Mouse (Mus musculus): ENCODE measurements around the gene Mblac1. TPM values are rescaled to one million over a fixed set of nuclear protein-coding genes. Genes with fewer than 3 reads are reported as not detected.

Gene Mblac1
- polyA plus RNA-seq, 1 experiment from 2014 or later, result 13.6 TPM

GRCm38 (mm10) chr5:138228026-138228425 is 33.9 kb downstream of the Mblac1 start:
- ATAC-seq (ENCODE audit: low FRiP score) (no peak), DNase-seq (ENCODE audit: low spot score) (no peak)
- no peak overlapping the region for H3K9ac ChIP-seq
- H3K9me3 ChIP-seq (ENCODE audit: control insufficient read depth, low read length), result no peaks in the 10 kb centered on the region
- no peaks in the 10 kb centered on the region for H3K4me1 ChIP-seq (replicated peaks; ENCODE audit: control insufficient read depth, insufficient read depth, low read length)
- H3K27ac ChIP-seq, result no peak overlapping the region
- H3K4me3 ChIP-seq (replicated peaks; ENCODE audit: low read length), result no peak overlapping the region
- H3K27me3 ChIP-seq (ENCODE audit: control insufficient read depth, insufficient read depth, low read length), result no peaks in the 10 kb centered on the region
- H3K4me2 ChIP-seq (replicated peaks), result no peak overlapping the region
- H3K36me3 ChIP-seq (replicated peaks; ENCODE audit: control insufficient read depth, insufficient read depth), result no peaks in the 10 kb centered on the region
- 51% methylated on average over 3 of the region's 3 CpGs for WGBS

- ATAC-seq (ENCODE audit: low FRiP score), result no peak
Observed at GRCm38 (mm10) chr5:138229511-138229910, 35.4 kb downstream of the Mblac1 start.

GRCm38 (mm10) chr5:138233778-138234177 is 39.7 kb downstream of the Mblac1 start:
- Histone ChIP-seq H3K9ac (no peak overlapping the region), H3K4me1 (replicated peaks; ENCODE audit: control insufficient read depth, insufficient read depth, low read length) (no peaks in the 10 kb centered on the region), H3K9me3 (ENCODE audit: control insufficient read depth, low read length) (no peaks in the 10 kb centered on the region), H3K4me3 (replicated peaks; ENCODE audit: low read length) (no peak overlapping the region), H3K4me2 (replicated peaks) (no peak overlapping the region), H3K36me3 (replicated peaks; ENCODE audit: control insufficient read depth, insufficient read depth) (no peaks in the 10 kb centered on the region), H3K27me3 (ENCODE audit: control insufficient read depth, insufficient read depth, low read length) (no peaks in the 10 kb centered on the region), H3K27ac (no peak overlapping the region)
- DNase-seq (ENCODE audit: low spot score) (no peak), ATAC-seq (ENCODE audit: low FRiP score) (no peak)
- 81% methylated on average over 2 of the region's 2 CpGs for WGBS

More at GRCm38 (mm10) chr5:138229511-138229910, 35.4 kb downstream of the Mblac1 start:
- Histone ChIP-seq H3K4me3 (replicated peaks; ENCODE audit: low read length) (no peak overlapping the region), H3K27me3 (ENCODE audit: control insufficient read depth, insufficient read depth, low read length) (no peaks in the 10 kb centered on the region), H3K9ac (no peak overlapping the region), H3K36me3 (replicated peaks; ENCODE audit: control insufficient read depth, insufficient read depth) (no peaks in the 10 kb centered on the region), H3K27ac (no peak overlapping the region), H3K9me3 (ENCODE audit: control insufficient read depth, low read length) (no peaks in the 10 kb centered on the region), H3K4me2 (replicated peaks) (no peak overlapping the region), H3K4me1 (replicated peaks; ENCODE audit: control insufficient read depth, insufficient read depth, low read length) (no peaks in the 10 kb centered on the region)
- 91% methylated on average over 3 of the region's 3 CpGs for WGBS
- no peak for DNase-seq (ENCODE audit: low spot score)

GRCm38 (mm10) chr5:138234224-138234623 is 40.1 kb downstream of the Mblac1 start:
- no peak overlapping the region for H3K9ac ChIP-seq
- no peaks in the 10 kb centered on the region for H3K4me1 ChIP-seq (replicated peaks; ENCODE audit: control insufficient read depth, insufficient read depth, low read length)
- H3K9me3 ChIP-seq (ENCODE audit: control insufficient read depth, low read length), result no peaks in the 10 kb centered on the region
- no peak overlapping the region for H3K4me2 ChIP-seq (replicated peaks)
- ATAC-seq (ENCODE audit: low FRiP score) (no peak), DNase-seq (ENCODE audit: low spot score) (no peak)
- no peak overlapping the region for H3K27ac ChIP-seq
- H3K36me3 ChIP-seq (replicated peaks; ENCODE audit: control insufficient read depth, insufficient read depth), result no peaks in the 10 kb centered on the region
- no peaks in the 10 kb centered on the region for H3K27me3 ChIP-seq (ENCODE audit: control insufficient read depth, insufficient read depth, low read length)
- no peak overlapping the region for H3K4me3 ChIP-seq (replicated peaks; ENCODE audit: low read length)

- ATAC-seq (ENCODE audit: low FRiP score) (no peak), DNase-seq (ENCODE audit: low spot score) (no peak)
- WGBS, result 43% methylated on average over 2 of the region's 2 CpGs
Observed at GRCm38 (mm10) chr5:138241511-138241910, 47.4 kb downstream of the Mblac1 start.

More at GRCm38 (mm10) chr5:138241511-138241910, 47.4 kb downstream of the Mblac1 start:
- Histone ChIP-seq H3K4me1 (replicated peaks; ENCODE audit: control insufficient read depth, insufficient read depth, low read length) (no peaks in the 10 kb centered on the region), H3K9ac (no peak overlapping the region), H3K4me2 (replicated peaks) (no peak overlapping the region), H3K9me3 (ENCODE audit: control insufficient read depth, low read length) (no peaks in the 10 kb centered on the region), H3K27me3 (ENCODE audit: control insufficient read depth, insufficient read depth, low read length) (no peaks in the 10 kb centered on the region), H3K36me3 (replicated peaks; ENCODE audit: control insufficient read depth, insufficient read depth) (no peaks in the 10 kb centered on the region), H3K4me3 (replicated peaks; ENCODE audit: low read length) (no peak overlapping the region), H3K27ac (no peak overlapping the region)

MicroRNA genes within 50 kb of the gene (microRNA counts, 519-probe panel; counts per million panel counts)
- microRNA mmu-miR-106b (6,067 counts per million, percentile 80 among the panel's probes with 10 or more counts), microRNA mmu-miR-25 (6,321 counts per million, percentile 83 among the panel's probes with 10 or more counts), microRNA mmu-miR-93 (5,760 counts per million, percentile 73 among the panel's probes with 10 or more counts)

Small RNA genes within 50 kb of the gene (microRNA-seq; reads per million reads assigned to microRNA genes)
- gene Mir106b, result 6,959 reads per million, percentile 94 among the genes with 10 or more reads in this experiment
- 366 reads per million, percentile 68 among the genes with 10 or more reads in this experiment for gene Mir25
- gene Mir93, result 6,060 reads per million, percentile 92 among the genes with 10 or more reads in this experiment

Other genes with a start within 250 kb of the Mblac1 start
- gene Gjc3, start 231.2 kb upstream of the Mblac1 start, polyA plus RNA-seq (2014; fragmentation: Nextera tagmentation; extraction: Ambion mirVana), result 0.80 and 1.2 TPM in 2 replicates
- not detected in 2 replicates for gene Azgp1, start 212.8 kb upstream of the Mblac1 start, polyA plus RNA-seq (2014; fragmentation: Nextera tagmentation; extraction: Ambion mirVana)
- gene Smok3a, start 173.1 kb upstream of the Mblac1 start, polyA plus RNA-seq (2014; fragmentation: Nextera tagmentation; extraction: Ambion mirVana), result not detected in 2 replicates
- gene Smok3b, start 172.9 kb upstream of the Mblac1 start, polyA plus RNA-seq (2014; fragmentation: Nextera tagmentation; extraction: Ambion mirVana), result not detected in 2 replicates
- not detected in 2 replicates for gene Smok3c, start 141.1 kb upstream of the Mblac1 start, polyA plus RNA-seq (2014; fragmentation: Nextera tagmentation; extraction: Ambion mirVana)
- gene Zkscan1, start 109.2 kb upstream of the Mblac1 start, polyA plus RNA-seq (2014; fragmentation: Nextera tagmentation; extraction: Ambion mirVana), result 31.2 and 34.1 TPM in 2 replicates
- gene Zscan21, start 77.4 kb upstream of the Mblac1 start, polyA plus RNA-seq (2014; fragmentation: Nextera tagmentation; extraction: Ambion mirVana), result 84.0 and 88.2 TPM in 2 replicates
- 17.9 and 21.4 TPM in 2 replicates for gene Zfp113, start 38.6 kb upstream of the Mblac1 start, polyA plus RNA-seq (2014; fragmentation: Nextera tagmentation; extraction: Ambion mirVana)
- gene Cops6, start 33.2 kb upstream of the Mblac1 start, polyA plus RNA-seq (2014; fragmentation: Nextera tagmentation; extraction: Ambion mirVana), result 239 and 253 TPM in 2 replicates
- 15.2 and 15.5 TPM in 2 replicates for gene Ap4m1, start 22.3 kb upstream of the Mblac1 start, polyA plus RNA-seq (2014; fragmentation: Nextera tagmentation; extraction: Ambion mirVana)
- 71.6 and 78.1 TPM in 2 replicates for gene Mcm7, start 21.9 kb upstream of the Mblac1 start, polyA plus RNA-seq (2014; fragmentation: Nextera tagmentation; extraction: Ambion mirVana)
- gene Taf6, start 6.9 kb upstream of the Mblac1 start, polyA plus RNA-seq (2014; fragmentation: Nextera tagmentation; extraction: Ambion mirVana), result 67.1 and 72.8 TPM in 2 replicates
- 29.5 and 31.5 TPM in 2 replicates for gene Cnpy4, start 6.8 kb upstream of the Mblac1 start, polyA plus RNA-seq (2014; fragmentation: Nextera tagmentation; extraction: Ambion mirVana)
- gene Nxpe5, start 31.6 kb downstream of the Mblac1 start, polyA plus RNA-seq (2014; fragmentation: Nextera tagmentation; extraction: Ambion mirVana), result 0.07 TPM in 1 of 2 replicates, not detected in the other
- 74.7 and 85.0 TPM in 2 replicates for gene Lamtor4, start 61.2 kb downstream of the Mblac1 start, polyA plus RNA-seq (2014; fragmentation: Nextera tagmentation; extraction: Ambion mirVana)
- 19.5 and 19.7 TPM in 2 replicates for gene BC037034, start 69.7 kb downstream of the Mblac1 start, polyA plus RNA-seq (2014; fragmentation: Nextera tagmentation; extraction: Ambion mirVana)
- gene Gal3st4, start 78.5 kb downstream of the Mblac1 start, polyA plus RNA-seq (2014; fragmentation: Nextera tagmentation; extraction: Ambion mirVana), result 2.6 and 2.9 TPM in 2 replicates
- 0.15 TPM in 1 of 2 replicates, not detected in the other for gene Gm43720, start 85.6 kb downstream of the Mblac1 start, polyA plus RNA-seq (2014; fragmentation: Nextera tagmentation; extraction: Ambion mirVana)
- gene Gpc2, start 85.7 kb downstream of the Mblac1 start, polyA plus RNA-seq (2014; fragmentation: Nextera tagmentation; extraction: Ambion mirVana), result 23.9 and 24.2 TPM in 2 replicates
- gene Stag3, start 85.9 kb downstream of the Mblac1 start, polyA plus RNA-seq (2014; fragmentation: Nextera tagmentation; extraction: Ambion mirVana), result 9.0 and 9.5 TPM in 2 replicates
- 0.19 TPM in 1 of 2 replicates, not detected in the other for gene Pvrig, start 147.6 kb downstream of the Mblac1 start, polyA plus RNA-seq (2014; fragmentation: Nextera tagmentation; extraction: Ambion mirVana)
- 65.9 and 72.2 TPM in 2 replicates for gene Zfp157, start 247.2 kb downstream of the Mblac1 start, polyA plus RNA-seq (2014; fragmentation: Nextera tagmentation; extraction: Ambion mirVana)